Mouse (Mus musculus): ENCODE results near the gene Fam76b.
A peak's percentile ranks its signal among the peaks of the same experiment; 100 is the strongest.

Gene Fam76b

DNA sequence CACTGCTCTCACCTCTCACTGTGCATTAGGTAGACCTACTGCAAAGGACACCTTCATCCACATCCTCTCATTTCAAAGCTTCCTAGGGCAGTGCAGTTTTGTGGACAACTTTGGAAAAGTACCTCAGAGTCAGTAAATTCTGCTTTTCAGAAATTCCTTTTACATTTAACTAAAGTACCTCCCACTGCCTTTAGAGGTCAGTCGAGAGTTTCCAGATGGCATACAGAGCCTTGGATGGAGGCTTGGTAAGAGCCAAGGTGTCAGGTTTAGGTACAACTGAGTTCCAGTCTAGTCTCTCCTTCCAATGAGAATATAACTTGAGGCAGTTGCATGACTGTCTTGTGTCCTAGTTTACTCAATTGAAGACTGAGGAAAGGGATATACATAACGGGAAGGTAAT is 46.8 kb downstream of the Fam76b start:
- no peak for DNase-seq

DNA sequence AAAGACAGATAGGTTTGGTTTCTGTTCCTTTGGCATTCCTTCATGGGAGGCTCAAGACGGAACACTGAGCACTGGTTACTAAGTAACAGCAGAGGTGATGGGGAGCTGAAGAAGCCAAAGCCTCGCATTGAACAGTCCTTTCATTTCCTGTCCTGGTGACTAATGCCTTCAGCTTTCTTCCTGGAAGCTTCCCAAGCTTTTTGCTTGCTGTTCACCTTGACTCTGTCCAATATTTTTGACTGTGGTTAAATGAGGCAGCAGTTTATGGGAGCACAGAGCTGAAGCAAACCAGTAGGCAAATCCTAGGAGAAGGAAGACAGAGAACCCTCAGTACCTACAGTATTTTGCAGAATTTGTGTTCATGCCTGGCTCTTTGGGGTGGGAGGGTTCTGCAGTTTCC is 47.8 kb downstream of the Fam76b start:
- DNase-seq = no peak

DNA sequence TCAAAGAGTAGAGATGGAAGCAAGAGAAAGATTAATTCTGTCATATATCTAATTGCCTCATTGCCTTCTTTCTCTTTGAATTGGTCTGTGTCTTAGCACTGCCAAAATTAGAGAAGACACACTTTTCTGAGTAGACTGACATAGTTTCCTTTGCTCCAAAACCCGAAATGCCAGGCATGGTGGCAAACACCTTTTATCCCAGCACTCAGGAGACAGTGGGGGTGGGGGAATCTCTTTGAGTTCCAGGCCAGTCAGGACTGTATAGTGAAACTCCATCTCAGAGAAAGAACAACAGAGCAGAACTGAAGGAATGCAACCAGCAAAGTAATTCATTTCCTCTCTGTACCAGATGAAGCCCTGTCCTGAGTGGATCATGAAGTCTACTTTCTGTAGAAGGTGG is 53.2 kb downstream of the Fam76b start:
- no peak for DNase-seq

DNA sequence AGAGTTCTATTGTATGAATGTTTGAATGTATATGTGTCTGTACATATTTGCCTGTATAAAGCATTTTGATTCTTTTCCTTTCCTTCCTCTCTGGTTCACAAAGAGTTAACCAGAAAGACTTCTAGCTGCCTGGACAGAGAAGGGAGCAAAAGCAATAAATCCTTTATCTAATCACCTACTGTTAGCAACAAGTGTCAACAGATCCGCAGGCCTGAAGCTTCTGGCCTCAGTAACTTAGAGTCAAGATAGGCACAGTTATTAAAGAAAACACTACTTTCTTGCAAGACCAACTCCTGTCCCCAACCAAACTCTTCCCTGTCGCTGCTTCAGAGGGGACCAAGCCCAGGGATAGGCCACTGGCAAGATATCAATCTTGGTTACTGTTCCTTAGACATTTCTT is 55.0 kb downstream of the Fam76b start:
- DNase-seq = no peak

DNA sequence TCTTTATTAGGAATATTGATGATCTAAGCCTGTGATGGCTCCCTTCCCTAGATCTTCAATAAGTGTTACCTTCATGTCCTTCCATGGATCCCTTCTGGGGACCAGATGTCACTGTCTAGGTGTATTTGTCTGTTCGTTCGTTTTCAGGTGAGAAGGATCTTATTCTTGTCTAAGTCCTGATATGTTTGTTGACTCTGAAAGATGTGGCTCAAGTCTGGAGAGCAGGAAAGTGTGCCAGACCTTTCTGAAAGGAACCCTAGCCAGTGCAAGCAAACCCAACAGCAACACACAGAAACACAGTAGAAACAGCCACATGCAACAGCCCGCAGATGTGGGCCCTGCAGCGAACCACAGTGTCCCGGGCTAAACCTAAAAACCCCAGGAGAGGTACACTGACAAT is 61.5 kb downstream of the Fam76b start:
- no peak for DNase-seq

DNA sequence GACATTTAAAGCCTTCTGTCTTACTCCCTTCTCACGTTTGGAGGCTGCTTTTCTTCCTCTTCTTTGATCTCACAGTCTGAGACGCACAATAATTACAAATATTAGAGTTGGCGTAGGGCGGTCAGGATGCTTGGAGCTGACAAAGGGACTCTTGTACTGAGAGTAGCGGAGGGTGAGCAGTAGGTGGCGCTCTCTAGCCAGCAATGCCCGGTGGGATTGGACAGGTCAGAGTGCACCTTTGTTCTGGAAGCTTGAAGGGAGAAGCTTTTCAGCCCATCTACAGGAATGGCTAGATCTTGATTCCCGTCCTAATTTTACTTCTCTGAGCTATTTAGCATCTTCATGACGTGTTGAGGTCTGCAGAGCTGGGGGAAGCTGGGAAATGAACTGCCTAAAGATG is 62.1 kb downstream of the Fam76b start:
- peak; percentile 74 for DNase-seq

DNA sequence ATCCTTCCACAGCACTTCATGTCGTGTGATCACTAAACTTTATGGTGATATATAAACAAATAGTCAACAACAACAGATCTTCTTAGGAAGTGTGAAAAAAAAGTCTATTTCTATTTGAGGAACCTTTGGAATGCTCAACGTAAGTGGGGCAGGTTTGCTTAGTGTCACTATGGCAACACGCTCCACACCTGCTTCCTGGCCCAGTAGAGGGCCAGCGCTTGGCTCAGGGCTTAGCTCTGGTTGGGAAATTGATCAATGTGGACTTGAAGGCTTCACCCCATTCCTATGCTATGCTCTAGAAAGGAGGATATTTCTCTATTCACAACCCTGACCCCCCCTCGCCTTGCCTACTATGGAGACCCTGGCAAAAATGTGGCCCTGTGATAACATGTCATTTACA is 62.7 kb downstream of the Fam76b start:
- DNase-seq = no peak

DNA sequence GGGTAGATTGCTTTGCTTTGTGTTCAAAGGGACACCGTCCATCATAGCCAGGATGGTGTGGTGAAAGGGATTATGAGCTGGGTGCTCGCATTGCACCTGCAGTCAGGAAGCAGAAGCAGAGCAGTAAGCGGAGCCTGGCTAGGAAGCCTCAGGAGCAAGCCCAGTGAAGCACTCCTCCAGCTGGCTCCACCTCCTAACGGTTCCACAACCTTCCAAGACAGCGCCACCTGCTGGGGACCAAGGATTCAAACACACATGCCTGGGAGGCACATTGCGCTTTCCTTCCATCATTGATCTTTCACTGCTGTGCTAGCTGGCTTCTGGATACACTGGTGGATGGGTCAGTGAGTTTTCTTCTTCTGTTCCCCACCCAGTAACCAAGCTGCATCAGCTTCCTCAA is 64.4 kb downstream of the Fam76b start:
- DNase-seq = no peak

DNA sequence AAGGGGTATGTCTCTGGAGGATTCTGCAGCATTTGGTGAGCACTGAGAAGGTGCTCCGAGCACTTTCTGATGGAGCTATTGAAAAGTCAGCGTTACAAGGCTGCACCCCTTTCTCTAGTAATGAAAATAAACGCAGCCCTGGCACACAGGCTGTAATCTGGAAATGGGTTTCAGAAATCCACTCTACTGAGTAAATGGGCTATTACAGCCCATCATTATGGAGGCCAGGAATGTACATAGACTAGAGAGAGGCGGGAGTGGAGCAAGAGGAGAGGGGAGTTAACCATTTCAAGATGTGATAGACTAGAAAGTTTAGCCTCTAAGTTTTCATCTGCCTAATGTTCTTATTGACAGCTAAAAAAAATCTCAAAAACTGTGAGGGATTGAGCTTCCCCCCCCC is 65.5 kb downstream of the Fam76b start:
- DNase-seq = no peak

DNA sequence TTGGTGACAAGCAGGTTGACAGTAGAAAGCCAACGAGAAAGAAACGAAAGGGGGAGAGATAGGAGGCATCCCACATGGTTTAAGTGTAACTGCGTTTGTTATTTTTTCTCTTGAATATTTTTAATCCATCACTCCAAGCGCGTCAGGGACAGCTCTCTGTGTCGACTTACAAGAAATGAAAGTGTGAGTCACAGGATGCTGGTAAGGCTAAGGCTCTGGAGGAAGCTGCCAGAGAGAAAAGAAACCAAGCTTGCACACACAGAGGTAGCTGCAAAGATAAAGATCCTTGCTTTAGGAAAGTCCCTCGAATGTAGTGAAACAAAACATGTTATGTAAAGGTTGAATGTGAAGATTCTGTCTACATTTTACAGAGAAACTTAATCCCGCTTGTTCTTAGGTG is 67.0 kb downstream of the Fam76b start:
- DNase-seq = no peak

DNA sequence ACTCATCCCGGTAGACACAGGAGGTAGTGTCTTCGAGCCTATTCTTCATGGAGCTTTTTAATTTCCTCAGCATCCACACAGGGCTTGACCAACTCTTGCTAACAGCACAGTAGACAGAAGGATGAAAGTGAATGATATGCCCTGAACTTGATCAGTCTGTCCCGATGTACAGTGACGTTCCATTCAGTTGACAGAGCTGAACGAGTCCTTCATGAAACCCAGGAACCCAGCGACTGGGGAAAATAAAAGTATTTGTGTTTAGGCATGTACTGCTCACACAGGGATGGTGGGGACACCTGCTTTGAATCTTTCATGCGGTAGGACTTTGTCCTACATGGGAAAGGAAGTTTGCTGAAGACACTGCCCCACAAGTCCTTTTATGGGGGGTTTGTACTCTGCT is 67.4 kb downstream of the Fam76b start:
- DNase-seq = no peak

DNA sequence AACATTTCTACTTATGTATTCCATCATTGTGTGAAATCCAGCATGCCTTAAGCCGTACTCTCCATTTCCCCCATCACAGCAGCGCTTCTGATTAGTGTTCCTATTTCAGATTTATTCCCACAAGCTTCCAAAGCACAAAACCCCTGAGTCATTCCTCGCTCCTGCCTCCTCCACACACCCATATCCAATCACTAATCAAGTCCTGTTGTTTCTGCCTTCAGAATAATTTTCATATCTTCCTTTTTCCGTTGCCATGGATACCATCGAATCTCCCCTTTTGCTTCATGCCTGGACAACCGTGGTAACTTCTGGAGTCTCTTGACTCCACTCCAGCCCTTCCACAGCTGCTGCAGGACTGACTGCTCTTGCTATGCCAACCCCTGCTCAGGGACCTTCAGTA is 68.5 kb downstream of the Fam76b start:
- DNase-seq = no peak

DNA sequence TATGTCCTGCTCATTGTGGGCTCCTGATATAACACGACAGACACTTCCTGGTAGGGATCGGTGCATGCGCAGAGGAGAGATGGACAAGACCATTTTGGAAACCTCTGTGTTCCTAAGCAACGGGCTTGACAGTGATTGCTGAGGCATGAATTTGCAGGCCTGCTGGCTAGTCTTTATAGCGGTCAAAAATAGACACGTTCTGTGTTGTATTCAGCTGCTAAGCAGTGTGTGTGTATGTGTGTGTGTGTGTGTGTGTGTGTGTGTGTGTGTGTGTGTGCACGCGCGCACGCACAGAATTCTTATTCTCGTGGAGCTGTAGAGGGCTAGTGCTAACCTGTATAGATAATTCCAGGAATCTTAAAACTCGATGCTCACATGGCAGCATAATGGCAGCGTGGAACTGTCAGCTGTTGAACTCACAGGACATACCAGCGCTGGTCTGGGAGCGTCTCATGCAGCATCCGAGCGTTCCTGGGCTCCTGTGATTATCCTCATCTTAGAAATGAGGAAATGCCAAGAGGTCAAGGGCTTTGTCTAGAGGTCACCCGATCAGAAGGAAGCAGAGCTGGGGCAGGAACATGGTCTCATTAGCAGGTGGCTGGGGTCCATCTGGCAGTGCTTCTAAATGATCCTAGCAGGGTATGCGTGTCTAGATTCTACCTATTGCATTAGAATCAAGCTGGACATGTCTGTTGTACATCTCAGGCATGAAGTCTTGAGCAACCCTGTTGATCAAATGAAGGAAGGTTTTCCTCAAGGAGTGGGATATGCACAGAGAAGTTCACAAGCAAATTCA is 71.2 kb downstream of the Fam76b start:
- DNase-seq = no peak

DNA sequence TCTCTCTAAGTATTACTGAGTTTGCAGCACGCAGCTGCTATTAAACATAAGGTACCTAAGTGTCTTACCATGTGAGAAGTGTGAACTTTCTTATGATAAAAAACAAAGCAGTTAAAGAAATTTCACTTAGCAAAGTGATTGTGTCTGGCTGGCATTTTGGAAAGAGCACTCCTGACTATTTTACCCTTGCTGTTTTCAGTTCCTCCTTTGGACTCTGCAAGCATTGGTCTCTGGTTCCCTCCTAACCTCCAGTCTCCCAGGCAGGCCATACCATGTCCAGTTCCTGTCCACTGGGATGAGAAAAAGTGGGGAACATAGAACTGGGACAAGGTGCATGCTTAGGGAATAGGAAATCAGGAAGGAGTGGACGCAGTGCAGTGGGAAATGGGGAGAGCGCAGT is 74.5 kb downstream of the Fam76b start:
- no peak for DNase-seq

DNA sequence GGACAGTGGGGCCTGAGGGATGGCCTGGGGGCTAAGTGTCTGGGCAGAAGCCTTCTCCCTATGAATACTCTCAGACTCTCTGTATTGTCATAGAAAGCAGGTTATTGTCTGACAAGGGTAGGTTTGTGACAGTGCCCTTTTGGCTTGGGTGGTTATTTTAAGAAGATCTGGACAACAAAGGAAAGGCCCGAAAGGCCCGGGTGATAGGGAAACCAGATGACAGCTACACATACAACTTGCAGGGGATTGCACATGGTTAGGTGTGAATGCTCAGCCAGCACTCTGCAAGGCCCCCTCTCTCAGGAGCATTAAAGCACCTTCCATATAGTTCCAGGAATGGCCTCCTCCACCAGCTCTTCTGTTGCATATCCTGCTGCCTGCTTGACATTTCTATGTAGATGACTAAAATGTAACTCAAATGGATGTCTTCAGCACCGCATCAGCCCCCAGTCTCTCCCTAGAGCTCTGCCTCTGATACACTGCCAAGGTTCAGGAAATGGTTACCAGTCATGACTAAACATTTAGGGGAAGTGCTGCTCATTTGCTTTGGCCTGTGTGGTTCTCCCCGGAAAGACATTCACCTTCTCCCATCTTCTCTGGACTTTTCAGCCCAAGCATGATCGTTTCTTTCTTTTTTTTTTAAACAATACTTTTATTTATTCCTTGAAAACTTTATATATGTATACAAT is 76.7 kb downstream of the Fam76b start:
- DNase-seq = no peak
